Mouse (Mus musculus): ENCODE measurements around the gene Snx20.

The Snx20 gene

GRCm38 (mm10) chr8:88642734-88643564 is 7.0 kb upstream of the Snx20 start:
- DNase-seq: no peak

- DNase-seq: no peak
These were observed 3.0 kb upstream of the Snx20 start for GRCm38 (mm10) chr8:88638908-88639307.

GRCm38 (mm10) chr8:88637092-88638000 is 1.4 kb upstream of the Snx20 start:
- DNase-seq: peak; percentile 53

GRCm38 (mm10) chr8:88633343-88633765 is 2.6 kb downstream of the Snx20 start:
- peak; percentile 74 for DNase-seq

GRCm38 (mm10) chr8:88631081-88631480 is 4.8 kb downstream of the Snx20 start:
- DNase-seq: peak; percentile 61

GRCm38 (mm10) chr8:88630225-88630624 is 5.7 kb downstream of the Snx20 start:
- peak; percentile 48 for DNase-seq

- DNase-seq: no peak
These were observed 7.7 kb downstream of the Snx20 start for GRCm38 (mm10) chr8:88628001-88628774.

GRCm38 (mm10) chr8:88627265-88627991 is 8.5 kb downstream of the Snx20 start:
- DNase-seq: peak; percentile 75

- DNase-seq: no peak
These were observed 9.0 kb downstream of the Snx20 start for GRCm38 (mm10) chr8:88626940-88627264.

- DNase-seq: no peak
These were observed 9.5 kb downstream of the Snx20 start for GRCm38 (mm10) chr8:88626433-88626832.

GRCm38 (mm10) chr8:88624276-88624675 is 11.7 kb downstream of the Snx20 start:
- DNase-seq: no peak

GRCm38 (mm10) chr8:88623351-88623750 is 12.6 kb downstream of the Snx20 start:
- no peak for DNase-seq

GRCm38 (mm10) chr8:88621408-88621807 is 14.5 kb downstream of the Snx20 start:
- peak; percentile 91 for DNase-seq

GRCm38 (mm10) chr8:88620931-88621330 is 15.0 kb downstream of the Snx20 start:
- DNase-seq: no peak

GRCm38 (mm10) chr8:88619513-88619912 is 16.4 kb downstream of the Snx20 start:
- peak; percentile 33 for DNase-seq

- no peak for DNase-seq
These were observed 17.3 kb downstream of the Snx20 start for GRCm38 (mm10) chr8:88618612-88619011.

- DNase-seq: no peak
These were observed 20.9 kb downstream of the Snx20 start for GRCm38 (mm10) chr8:88614981-88615380.

GRCm38 (mm10) chr8:88610271-88610670 is 25.7 kb downstream of the Snx20 start:
- DNase-seq: no peak

GRCm38 (mm10) chr8:88609036-88609435 is 26.9 kb downstream of the Snx20 start:
- no peak for DNase-seq

- peak; percentile 61 for DNase-seq
These were observed 30.4 kb downstream of the Snx20 start for GRCm38 (mm10) chr8:88605361-88606040.

Data from lung, postnatal 36 days (tissue).